Mouse (Mus musculus) gastrocnemius, adult 2 months (tissue): ENCODE measurements around the gene Gm7173. TPM values are rescaled to one million over a fixed set of nuclear protein-coding genes. Genes with fewer than 3 reads are reported as not detected.

Experiments
- DNase-seq: peaks from one replicate; pipeline ENCODE4 v3.0.0; 2022
- H3K27ac ChIP-seq: fragments of 200-600 bp; 2 replicates; pipeline ENCODE4 v1.8.1; 2022; ENCODE audit warnings: mild to moderate bottlenecking
- H3K4me3 ChIP-seq: fragments of 200-600 bp; 2 replicates; pipeline ENCODE4 v1.8.1; 2022; ENCODE audit warnings: mild to moderate bottlenecking, moderate library complexity
- CTCF ChIP-seq: fragments of 200-600 bp; IDR thresholded peaks from 2 replicates; pipeline ENCODE4 v1.8.1; 2022; ENCODE audit warnings: antibody characterized with exemption, mild to moderate bottlenecking, moderate library complexity
- intact Hi-C: fragments of 180-260 bp; cut with DNase I; formaldehyde crosslinking; loops from one replicate; pipeline ENCODE4 v1.15.1; 2025
- long read RNA-seq, 2 experiments: library from polyadenylated mRNA; stranded (forward); transcript quantifications; one replicate each; pipeline ENCODE4 v2.0.0; 2021
- total RNA-seq, 2 experiments: library from RNA; stranded (reverse); gene quantifications; 2 replicates each; pipeline ENCODE4 v1.2.3; 2021

Gm7173 gene
- under 1 TPM in 1 of 2 experiments, not detected in 1; 0.03 TPM for total RNA-seq
- long read RNA-seq, experiment 1: 0 reads
- long read RNA-seq, experiment 2: 0 reads

DNA sequence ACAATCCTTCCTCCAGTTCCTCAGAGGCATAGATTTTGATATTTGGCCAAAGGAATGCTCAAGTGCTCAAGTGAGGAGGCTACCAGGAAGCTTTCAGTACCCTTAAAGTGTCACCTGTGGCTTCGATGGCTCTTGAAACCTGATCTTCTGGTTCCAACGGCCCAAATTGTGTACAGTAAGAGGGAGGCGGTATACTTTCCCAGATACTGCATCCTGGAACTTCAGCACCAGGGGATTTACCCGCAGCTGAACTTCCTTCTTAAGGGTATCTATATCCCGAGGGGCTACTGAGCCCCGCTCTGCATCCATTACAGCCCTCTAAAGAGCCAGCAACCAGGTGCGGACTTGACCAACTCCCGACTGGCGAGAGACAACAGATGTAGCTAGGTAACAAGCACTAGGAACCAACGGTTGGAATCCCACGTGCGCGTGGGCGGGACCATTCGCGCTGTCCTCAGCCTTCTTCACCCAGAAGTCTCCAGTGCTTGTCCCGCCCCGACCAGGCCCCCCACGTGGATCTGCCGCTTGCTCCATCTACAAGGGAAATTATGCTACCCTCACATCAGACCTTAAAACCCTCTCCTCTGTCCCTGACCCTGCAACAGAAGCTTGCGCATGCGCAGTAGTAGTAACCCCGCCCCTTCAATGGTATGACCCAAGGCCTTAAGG lies at the start of gene Gm7173:
Gene Gm7173 (minus strand): TSS at position 309 of the 669 bp plus-strand sequence.
- Histone ChIP-seq H3K4me3 (peak within 1 kb of the TSS; percentile 54), H3K27ac (no peak within 1 kb of the TSS)
- peak; percentile 13 for DNase-seq
- TF ChIP-seq CTCF: no peak
- intact Hi-C loops: no loop called here

- no peak for TF ChIP-seq CTCF
- no peak overlapping the region for H3K27ac ChIP-seq
- DNase-seq: no peak
- H3K4me3 ChIP-seq: no peak overlapping the region; the same call in 1 of the 2 replicates
- intact Hi-C loops: no loop called here
Measured at GRCm38 (mm10) chrX:79517646-79518016, 546 bp upstream of the Gm7173 start.

DNA sequence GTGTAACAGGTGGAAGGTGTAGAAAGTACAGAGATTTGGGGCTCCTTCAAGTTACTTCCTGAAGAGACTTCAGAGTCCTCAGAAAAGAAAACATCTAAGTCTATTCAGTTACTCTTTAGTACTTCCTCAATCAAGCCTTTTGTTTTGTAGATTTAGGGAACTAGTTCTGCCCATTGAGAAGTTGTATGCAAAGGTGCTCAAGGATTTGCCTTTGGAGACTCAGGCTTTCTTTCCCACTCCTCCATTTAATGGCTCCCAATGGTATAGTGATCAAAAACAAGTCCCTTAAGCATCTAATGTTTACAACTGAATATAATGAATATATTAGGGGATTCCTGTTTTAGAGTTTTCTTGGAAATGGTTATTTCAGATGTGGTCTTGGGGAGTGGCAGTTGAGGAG lies 200.3 kb downstream of the Gm7173 start:
- H3K4me3 ChIP-seq: no peak overlapping the region
- no peak for DNase-seq
- intact Hi-C loops: no loop called here
- H3K27ac ChIP-seq: no peak overlapping the region
- no peak for TF ChIP-seq CTCF

Other genes starting within 250 kb of the Gm7173 start
- gene Mageb16, start 154.2 kb upstream of the Gm7173 start, total RNA-seq: not detected